Mouse (Mus musculus) embryonic fibroblast, embryonic 13.5 days (primary cell): ENCODE data around the gene Ccdc60.

Source experiments
- CTCF ChIP-seq: IDR thresholded peaks from 2 replicates; pipeline ENCODE4 v1.5.1; 2011; ENCODE audit warnings: mild to moderate bottlenecking, control low read depth, low read length, moderate library complexity, borderline replicate concordance; ENCODE audit not compliant: insufficient read depth
- POLR2A ChIP-seq: IDR thresholded peaks from 2 replicates; pipeline ENCODE4 v1.6.1; 2011; ENCODE audit warnings: low read depth, mild to moderate bottlenecking, control low read depth, low read length, moderate library complexity

DNA sequence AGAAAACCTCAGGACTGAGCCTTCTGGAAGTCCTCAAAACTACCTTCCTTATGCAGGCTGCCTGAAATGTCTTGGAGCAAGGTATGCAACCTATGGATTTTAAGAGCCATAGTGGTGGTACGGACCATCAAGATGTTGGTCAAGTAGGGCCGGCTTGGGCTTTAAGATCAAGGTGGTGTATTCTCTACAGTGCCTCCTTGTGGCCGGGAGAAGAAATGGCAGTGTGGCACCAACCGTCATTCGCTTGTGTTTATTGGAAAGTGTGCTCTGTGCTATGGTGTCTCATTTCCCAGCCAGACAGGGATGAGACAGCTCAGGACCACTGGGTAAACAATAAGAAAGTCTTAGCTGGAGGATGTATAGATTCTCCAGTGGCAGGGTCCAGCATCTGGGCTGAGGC is 76.1 kb downstream of the Ccdc60 start:
- no peak for TF ChIP-seq CTCF
- no peak for TF ChIP-seq POLR2A
